Mouse (Mus musculus): ENCODE measurements around the gene Kynu. TPM values are rescaled to one million over a fixed set of nuclear protein-coding genes. Genes with fewer than 3 reads are reported as not detected.

Kynu gene
- total RNA-seq (2021) (under 1 TPM in 1 of 2 experiments, not detected in 1; 0.14 TPM), polyA plus RNA-seq (2012; rRNA removed) (0.06 and 0.10 TPM in 2 replicates)
- long read RNA-seq, result 0 reads

DNA sequence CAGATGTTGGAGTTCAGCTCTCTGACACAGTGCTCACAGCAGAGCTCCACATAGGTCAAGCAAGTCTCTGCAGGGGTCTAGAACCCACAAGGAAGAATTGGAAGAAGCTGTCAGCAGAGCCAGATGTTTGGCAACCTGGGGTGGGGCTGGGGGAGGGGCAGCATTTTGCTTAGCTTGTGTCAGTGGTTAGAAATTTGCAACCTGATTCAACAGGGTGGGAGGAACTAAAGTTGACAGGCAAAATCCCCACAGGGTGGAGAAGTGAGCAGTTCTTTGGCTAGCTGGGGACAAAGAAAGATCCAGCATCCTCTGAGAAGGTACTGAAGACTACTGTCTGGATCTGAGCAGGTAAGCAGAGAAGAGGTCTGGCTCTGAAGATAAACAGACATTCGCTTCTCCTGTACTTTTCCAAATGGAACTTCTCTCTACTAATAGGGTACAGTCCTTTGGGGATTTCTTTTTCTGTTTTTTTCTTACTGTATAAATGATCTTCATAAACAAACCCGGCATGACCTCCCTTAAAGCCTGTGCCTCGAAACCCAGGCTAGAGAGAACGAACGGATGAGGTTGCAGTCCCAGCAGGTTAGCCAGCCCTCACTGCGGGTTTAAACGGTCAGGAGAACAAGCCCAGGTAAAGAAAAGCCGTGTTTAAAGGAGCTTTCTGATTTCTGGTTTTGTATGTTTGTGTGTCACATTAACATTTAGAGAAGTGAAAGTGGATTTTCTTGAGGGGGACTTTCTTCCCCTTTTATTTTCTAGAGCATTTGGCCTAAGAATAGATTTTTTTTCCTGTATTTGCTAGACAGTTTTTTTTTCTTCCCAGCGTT is at the start of gene Kynu:
Gene Kynu (plus strand): TSS at position 268 of the 827 bp plus-strand sequence.
- DNase-seq, result peak in 1 of 2 experiments; percentile 4
- Histone ChIP-seq H3K9ac (ENCODE audit: low read depth, low read length) (no peak within 1 kb of the TSS), H3K27ac (no peak within 1 kb of the TSS), H3K4me1 (ENCODE audit: control insufficient read depth, insufficient read depth, low read length) (no peaks in the 10 kb centered on the region), H3K79me2 (replicated peaks; ENCODE audit: control insufficient read depth, insufficient read depth, low read length) (no peaks in the 10 kb centered on the region), H3K36me3 (ENCODE audit: control insufficient read depth, insufficient read depth, low read length) (no peaks in the 10 kb centered on the region), H3K4me3 (no peak within 1 kb of the TSS), H3K27me3 (ENCODE audit: control insufficient read depth, insufficient read depth, low read length) (no peaks in the 10 kb centered on the region)
- intact Hi-C loops (cut with DNase I), result no loop called here
- no peak for TF ChIP-seq CTCF (IDR thresholded peaks at IDR 0.05)
- no peak for TF ChIP-seq EP300 (IDR thresholded peaks at IDR 0.05; ENCODE audit: insufficient read depth, low read depth, low read length)
- TF ChIP-seq POLR2A (IDR thresholded peaks at IDR 0.05; ENCODE audit: insufficient read depth, low read depth, low read length), result no peak
- 30% methylated on average over 9 of the region's 9 CpGs for WGBS

DNA sequence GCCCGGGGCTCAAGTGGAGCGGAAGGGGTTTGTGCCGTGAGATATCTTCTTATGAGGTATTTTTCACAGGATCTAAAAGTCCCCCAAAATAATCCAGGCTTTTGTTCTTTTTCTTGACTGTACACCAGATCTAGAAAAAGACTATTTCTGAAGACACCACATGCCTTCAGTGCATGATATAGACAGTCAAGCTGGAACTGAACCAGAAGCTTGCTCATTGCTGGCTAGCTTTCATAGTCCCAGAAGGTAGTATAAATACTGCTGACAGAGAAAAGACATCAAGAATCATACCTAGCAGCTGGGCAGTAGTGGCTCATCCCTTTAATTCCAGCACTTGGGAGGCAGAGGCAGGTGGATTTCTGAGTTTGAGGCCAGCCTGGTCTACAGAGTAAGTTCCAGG is 48.9 kb upstream of the Kynu start:
- Histone ChIP-seq H3K79me2 (replicated peaks; ENCODE audit: control insufficient read depth, insufficient read depth, low read length) (no peaks in the 10 kb centered on the region), H3K36me3 (ENCODE audit: control insufficient read depth, insufficient read depth, low read length) (no peaks in the 10 kb centered on the region), H3K4me1 (ENCODE audit: control insufficient read depth, insufficient read depth, low read length) (no peaks in the 10 kb centered on the region), H3K27ac (no peak overlapping the region), H3K27me3 (ENCODE audit: control insufficient read depth, insufficient read depth, low read length) (no peaks in the 10 kb centered on the region), H3K9ac (ENCODE audit: low read depth, low read length) (no peak overlapping the region), H3K4me3 (no peak overlapping the region)
- no peak for DNase-seq
- 86% methylated on average over 3 of the region's 3 CpGs for WGBS
- TF ChIP-seq POLR2A (IDR thresholded peaks at IDR 0.05; ENCODE audit: insufficient read depth, low read depth, low read length), result no peak
- TF ChIP-seq CTCF (IDR thresholded peaks at IDR 0.05), result no peak
- no peak for TF ChIP-seq EP300 (IDR thresholded peaks at IDR 0.05; ENCODE audit: insufficient read depth, low read depth, low read length)
- intact Hi-C loops (cut with DNase I), result no loop called here

DNA sequence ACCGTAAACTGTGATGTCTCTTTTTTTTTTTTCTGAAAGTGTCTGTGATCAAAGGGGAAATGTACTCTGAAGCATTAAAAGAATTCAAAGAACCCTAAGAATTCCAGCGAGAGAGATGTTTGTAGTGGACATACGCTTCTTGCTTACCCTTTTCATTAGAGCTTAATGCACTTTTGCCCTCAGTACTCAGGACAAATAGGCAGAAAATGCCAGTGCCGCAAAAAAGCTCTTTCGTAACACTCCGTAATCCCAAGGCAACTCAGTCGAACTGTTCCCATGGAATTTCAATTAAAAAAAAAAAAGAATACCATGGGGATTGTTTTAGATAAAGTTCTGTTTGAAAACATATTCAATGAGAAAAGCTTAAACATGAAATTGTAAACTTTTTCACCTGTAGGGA is 41.3 kb upstream of the Kynu start:
- no peak overlapping the region for H3K9ac ChIP-seq (ENCODE audit: low read depth, low read length)
- 53% methylated on average over 7 of the region's 7 CpGs for WGBS
- intact Hi-C loops (cut with DNase I), result no loop called here

DNA sequence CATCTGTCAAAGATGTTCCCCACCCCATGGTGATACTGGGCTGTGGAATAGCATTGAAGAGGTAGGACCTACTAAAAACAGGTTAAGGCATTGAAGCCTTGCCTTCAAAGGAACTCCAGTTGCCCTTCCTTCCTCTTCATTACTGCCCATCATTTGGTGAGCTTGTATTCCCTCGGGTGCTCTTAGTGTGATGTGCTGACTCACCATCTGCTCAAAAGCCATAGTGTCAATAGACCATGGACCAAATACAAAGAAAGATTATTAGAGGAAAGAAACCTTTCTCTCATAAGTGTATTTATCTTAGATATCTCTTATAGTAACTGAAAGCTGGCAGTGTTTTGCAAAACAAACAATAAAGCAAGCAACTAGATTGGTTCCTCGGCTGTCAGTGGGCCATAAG is 20.7 kb upstream of the Kynu start:
- H3K27ac ChIP-seq, result no peak overlapping the region
- no peak for DNase-seq
- no peak overlapping the region for H3K9ac ChIP-seq (ENCODE audit: low read depth, low read length)
- TF ChIP-seq POLR2A (IDR thresholded peaks at IDR 0.05; ENCODE audit: insufficient read depth, low read depth, low read length) (no peak), CTCF (IDR thresholded peaks at IDR 0.05) (no peak), EP300 (IDR thresholded peaks at IDR 0.05; ENCODE audit: insufficient read depth, low read depth, low read length) (no peak)
- H3K27me3 ChIP-seq (ENCODE audit: control insufficient read depth, insufficient read depth, low read length), result no peaks in the 10 kb centered on the region
- no peaks in the 10 kb centered on the region for H3K4me1 ChIP-seq (ENCODE audit: control insufficient read depth, insufficient read depth, low read length)
- H3K79me2 ChIP-seq (replicated peaks; ENCODE audit: control insufficient read depth, insufficient read depth, low read length), result no peaks in the 10 kb centered on the region
- intact Hi-C loops (cut with DNase I), result no loop called here
- no peak overlapping the region for H3K4me3 ChIP-seq
- no peaks in the 10 kb centered on the region for H3K36me3 ChIP-seq (ENCODE audit: control insufficient read depth, insufficient read depth, low read length)
- WGBS, result 67% methylated on average over 2 of the region's 2 CpGs

More for the DNA sequence above, 41.3 kb upstream of the Kynu start:
- no peak for DNase-seq
- H3K27me3 ChIP-seq (ENCODE audit: control insufficient read depth, insufficient read depth, low read length), result no peaks in the 10 kb centered on the region
- no peak overlapping the region for H3K4me3 ChIP-seq
- no peaks in the 10 kb centered on the region for H3K79me2 ChIP-seq (replicated peaks; ENCODE audit: control insufficient read depth, insufficient read depth, low read length)
- H3K27ac ChIP-seq, result no peak overlapping the region
- H3K4me1 ChIP-seq (ENCODE audit: control insufficient read depth, insufficient read depth, low read length), result no peaks in the 10 kb centered on the region
- TF ChIP-seq EP300 (IDR thresholded peaks at IDR 0.05; ENCODE audit: insufficient read depth, low read depth, low read length), result no peak
- TF ChIP-seq CTCF (IDR thresholded peaks at IDR 0.05), result no peak
- TF ChIP-seq POLR2A (IDR thresholded peaks at IDR 0.05; ENCODE audit: insufficient read depth, low read depth, low read length), result no peak
- H3K36me3 ChIP-seq (ENCODE audit: control insufficient read depth, insufficient read depth, low read length), result no peaks in the 10 kb centered on the region

DNA sequence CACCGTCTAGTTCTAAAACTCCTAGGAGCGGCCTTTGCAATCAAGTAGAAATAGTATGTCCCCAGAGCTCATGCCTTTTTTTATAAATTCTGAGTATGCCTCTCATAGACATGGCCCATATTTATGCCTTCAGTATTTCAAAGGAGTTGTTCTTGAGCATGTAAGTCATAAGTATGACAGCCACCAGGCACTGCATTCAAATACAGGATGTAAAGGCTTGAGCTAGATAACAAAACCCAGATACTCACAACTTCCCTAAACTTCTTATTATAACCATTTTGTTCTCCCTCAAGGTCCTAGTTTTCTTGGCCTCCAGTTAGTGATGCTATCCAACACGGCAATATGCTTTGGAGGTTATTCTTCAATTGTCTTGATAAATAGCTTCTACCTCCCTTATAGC is 12.5 kb upstream of the Kynu start:
- no peak for TF ChIP-seq CTCF (IDR thresholded peaks at IDR 0.05)
- TF ChIP-seq EP300 (IDR thresholded peaks at IDR 0.05; ENCODE audit: insufficient read depth, low read depth, low read length), result no peak
- TF ChIP-seq POLR2A (IDR thresholded peaks at IDR 0.05; ENCODE audit: insufficient read depth, low read depth, low read length), result no peak
- 71% methylated on average over 3 of the region's 3 CpGs for WGBS

DNA sequence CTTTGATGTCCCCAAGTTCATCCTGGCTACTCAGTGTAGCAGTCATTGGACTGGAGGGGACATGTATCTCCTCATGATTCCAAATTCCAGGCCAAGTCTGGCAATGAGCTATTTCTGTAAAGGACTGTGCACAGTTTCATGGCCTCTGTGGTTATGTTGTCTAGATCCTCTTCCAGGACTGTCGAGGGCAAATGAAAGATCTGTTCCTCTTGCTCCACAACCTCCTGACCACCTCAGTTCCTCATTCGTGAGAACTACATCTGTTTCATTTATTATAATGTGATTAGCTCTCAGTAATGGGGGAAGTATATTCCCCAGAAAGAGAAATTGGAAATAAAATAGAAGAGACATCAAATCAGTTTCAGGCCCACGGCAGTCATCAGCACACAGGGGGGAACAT is 9.5 kb upstream of the Kynu start:
- Histone ChIP-seq H3K4me1 (ENCODE audit: control insufficient read depth, insufficient read depth, low read length) (no peaks in the 10 kb centered on the region), H3K9ac (ENCODE audit: low read depth, low read length) (no peak overlapping the region), H3K4me3 (no peak overlapping the region), H3K36me3 (ENCODE audit: control insufficient read depth, insufficient read depth, low read length) (no peaks in the 10 kb centered on the region), H3K27me3 (ENCODE audit: control insufficient read depth, insufficient read depth, low read length) (no peaks in the 10 kb centered on the region), H3K79me2 (replicated peaks; ENCODE audit: control insufficient read depth, insufficient read depth, low read length) (no peaks in the 10 kb centered on the region), H3K27ac (no peak overlapping the region)
- intact Hi-C loops (cut with DNase I), result no loop called here
- 54% methylated on average over 3 of the region's 3 CpGs for WGBS
- DNase-seq, result no peak
- TF ChIP-seq EP300 (IDR thresholded peaks at IDR 0.05; ENCODE audit: insufficient read depth, low read depth, low read length), result no peak
- TF ChIP-seq POLR2A (IDR thresholded peaks at IDR 0.05; ENCODE audit: insufficient read depth, low read depth, low read length), result no peak
- no peak for TF ChIP-seq CTCF (IDR thresholded peaks at IDR 0.05)

More for the DNA sequence above, 12.5 kb upstream of the Kynu start:
- Histone ChIP-seq H3K9ac (ENCODE audit: low read depth, low read length) (no peak overlapping the region), H3K36me3 (ENCODE audit: control insufficient read depth, insufficient read depth, low read length) (no peaks in the 10 kb centered on the region), H3K4me3 (no peak overlapping the region), H3K79me2 (replicated peaks; ENCODE audit: control insufficient read depth, insufficient read depth, low read length) (no peaks in the 10 kb centered on the region), H3K27me3 (ENCODE audit: control insufficient read depth, insufficient read depth, low read length) (no peaks in the 10 kb centered on the region), H3K27ac (no peak overlapping the region), H3K4me1 (ENCODE audit: control insufficient read depth, insufficient read depth, low read length) (no peaks in the 10 kb centered on the region)
- intact Hi-C loops (cut with DNase I), result no loop called here
- no peak for DNase-seq
